Mouse (Mus musculus) hindbrain, postnatal 0 days (tissue): ENCODE measurements around the gene Ak4. TPM values are rescaled to one million over a fixed set of nuclear protein-coding genes. Genes with fewer than 3 reads are reported as not detected.

ENCODE experiments used
- ATAC-seq: fragments of 200-750 bp; cut with Nextera tagmentation; 2 replicates; pipeline ENCODE4 v1.8.0; 2017; ENCODE audit warnings: mild to moderate bottlenecking, moderate TSS enrichment, moderate library complexity
- DNase-seq: peaks from one replicate; pipeline ENCODE4 v3.0.0-alpha.2; 2015; ENCODE audit warnings: low spot score
- H3K27ac ChIP-seq: fragments of 300-500 bp; sonication (generic); 2 replicates; pipeline ENCODE4 v1.5.1; 2014; ENCODE audit warnings: mild to moderate bottlenecking
- H3K27me3 ChIP-seq: fragments of 300-500 bp; sonication (generic); 2 replicates; pipeline ENCODE4 v1.6.1; 2014; ENCODE audit warnings: low read length, mixed read lengths; ENCODE audit not compliant: insufficient read depth
- H3K36me3 ChIP-seq: fragments of 300-500 bp; sonication (generic); 2 replicates; pipeline ENCODE4 v1.6.1; 2014; ENCODE audit warnings: low read length, mixed read lengths; ENCODE audit not compliant: insufficient read depth
- H3K4me1 ChIP-seq: fragments of 300-500 bp; sonication (generic); 2 replicates; pipeline ENCODE4 v1.6.1; 2014; ENCODE audit warnings: antibody characterized with exemption, low read length, mixed read lengths; ENCODE audit not compliant: insufficient read depth
- H3K4me2 ChIP-seq: fragments of 300-500 bp; sonication (generic); 2 replicates; pipeline ENCODE4 v1.6.1; 2014; ENCODE audit warnings: low read depth, mild to moderate bottlenecking, low read length, moderate library complexity, mixed read lengths
- H3K4me3 ChIP-seq: fragments of 300-500 bp; sonication (generic); 2 replicates; pipeline ENCODE4 v1.5.1; 2014; ENCODE audit warnings: low read length
- H3K9ac ChIP-seq: fragments of 300-500 bp; sonication (generic); replicated peaks from 2 replicates; pipeline ENCODE4 v1.6.1; 2014; ENCODE audit warnings: mild to moderate bottlenecking, low read length, moderate library complexity, mixed read lengths
- H3K9me3 ChIP-seq: fragments of 300-500 bp; sonication (generic); 2 replicates; pipeline ENCODE4 v1.6.1; 2016; ENCODE audit warnings: low read length, mixed read lengths
- CTCF ChIP-seq: IDR thresholded peaks from 2 replicates; pipeline ENCODE4 v1.5.1; 2016; ENCODE audit warnings: antibody characterized with exemption, control low read depth, low read depth
- WGBS: fragments of 180-500 bp; shearing (Covaris S2); extraction: QIAGEN DNeasy Blood & Tissue Kit; methylation state at CpG from one replicate; pipeline ENCODE4 v1.1.7; 2014; 5-methylcytosine and 5-hydroxymethylcytosine counted together
- polyA plus RNA-seq: library from polyadenylated mRNA; unstranded; fragments of >200 nt; fragmentation: Nextera tagmentation; extraction: Ambion mirVana; gene quantifications from 2 replicates; pipeline ENCODE4 v1.2.1, GENCODE M21; 2015
- total RNA-seq: library from RNA; depleted of rRNA; stranded (reverse); fragments of >200 nt; gene quantifications from 2 replicates; pipeline ENCODE4 v1.2.3, GENCODE M21; 2014

Gene Ak4
- total and polyA plus RNA-seq, 2 experiments from 2014 or later: 8.4 to 23.6 TPM

DNA sequence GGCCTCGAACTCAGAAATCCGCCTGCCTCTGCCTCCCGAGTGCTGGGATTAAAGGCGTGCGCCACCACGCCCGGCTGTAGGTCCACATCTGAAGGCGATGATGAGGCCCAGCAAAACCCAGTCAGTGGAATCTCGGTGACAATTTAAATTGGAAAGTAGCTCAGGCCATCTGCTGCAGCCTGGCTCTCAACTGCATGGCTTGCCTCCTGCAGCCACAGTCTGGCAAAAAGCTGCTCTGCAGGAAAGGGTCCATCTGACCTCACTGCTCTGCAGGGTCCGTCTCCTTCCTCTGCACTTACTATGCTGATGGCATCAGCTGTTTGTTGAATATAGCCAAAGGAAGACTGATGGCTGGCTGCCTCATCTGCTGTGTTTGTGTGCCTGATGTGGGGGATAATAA lies 3.9 kb downstream of the Ak4 start:
- Histone ChIP-seq H3K4me3 (no peak overlapping the region), H3K4me2 (no peak overlapping the region), H3K27ac (peak overlapping the region; percentile 48; the same call in 1 of the 2 replicates), H3K27me3 (no peaks in the 10 kb centered on the region), H3K9me3 (no peaks in the 10 kb centered on the region), H3K4me1 (peaks cover 4% of the 10 kb centered on the region; the same call in 1 of the 2 replicates), H3K36me3 (no peaks in the 10 kb centered on the region), H3K9ac (no peak overlapping the region)
- 61% methylated on average over 8 of the region's 10 CpGs for WGBS
- DNase-seq (peak; percentile 72), ATAC-seq (peak; percentile 46; the same call in 1 of the 2 replicates)
- no peak for TF ChIP-seq CTCF

DNA sequence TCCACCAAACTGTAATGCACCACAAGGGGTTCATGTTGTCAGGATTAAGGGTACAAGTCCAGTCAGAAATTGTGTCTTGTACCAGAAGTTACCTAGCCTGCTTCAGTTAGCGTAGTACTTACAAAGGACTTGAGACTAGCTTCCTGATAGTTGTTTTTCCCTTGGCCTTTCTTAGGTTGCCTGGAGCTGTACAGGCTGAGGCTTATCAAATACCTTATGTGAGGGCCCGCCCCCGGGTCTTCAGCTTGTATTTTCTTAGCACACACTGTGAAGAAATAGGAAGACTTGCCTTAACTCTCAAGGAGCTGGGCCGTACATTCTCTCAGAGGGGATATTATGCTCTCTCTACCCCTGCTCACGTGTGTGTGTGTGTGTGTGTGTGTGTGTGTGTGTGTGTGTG lies 4.5 kb downstream of the Ak4 start:
- 93% methylated on average over 5 of the region's 5 CpGs for WGBS
- no peak overlapping the region for H3K4me3 ChIP-seq
- no peaks in the 10 kb centered on the region for H3K36me3 ChIP-seq
- H3K9me3 ChIP-seq: no peaks in the 10 kb centered on the region
- ATAC-seq (no peak), DNase-seq (no peak)
- TF ChIP-seq CTCF: no peak
- H3K27me3 ChIP-seq: no peaks in the 10 kb centered on the region
- H3K4me2 ChIP-seq: no peak overlapping the region
- H3K4me1 ChIP-seq: peaks cover 4% of the 10 kb centered on the region; the same call in 1 of the 2 replicates
- no peak overlapping the region for H3K9ac ChIP-seq
- 0 out of 2 replicates have a peak overlapping the region, but pooled peaks have one; percentile 15 for H3K27ac ChIP-seq

DNA sequence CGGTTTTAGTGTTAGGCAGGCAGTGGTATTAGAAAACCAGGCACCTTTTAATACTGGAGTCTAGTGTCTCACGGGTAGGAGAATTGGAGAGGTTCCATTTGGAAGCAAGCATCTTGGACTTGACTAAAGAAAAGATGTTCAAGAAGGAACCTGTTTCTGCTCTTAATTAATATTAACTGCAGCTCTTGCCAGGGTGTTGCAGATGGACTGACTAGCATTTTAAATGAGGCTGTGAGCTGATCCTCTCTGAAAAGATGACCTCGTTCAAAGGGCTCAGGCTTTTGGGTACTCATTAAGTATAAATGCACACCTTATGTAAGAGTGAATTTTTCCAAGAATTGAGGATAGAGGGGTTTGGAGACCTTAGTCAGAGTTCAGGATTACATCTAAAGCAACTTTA lies 5.4 kb downstream of the Ak4 start:
- H3K27me3 ChIP-seq: no peaks in the 10 kb centered on the region
- TF ChIP-seq CTCF: no peak
- no peak overlapping the region for H3K4me2 ChIP-seq
- H3K27ac ChIP-seq: no peak overlapping the region
- no peaks in the 10 kb centered on the region for H3K9me3 ChIP-seq
- no peak for DNase-seq
- no peaks in the 10 kb centered on the region for H3K36me3 ChIP-seq
- H3K4me3 ChIP-seq: no peak overlapping the region
- WGBS: 58% methylated on average over 3 of the region's 3 CpGs
- no peak overlapping the region for H3K9ac ChIP-seq
- H3K4me1 ChIP-seq: peaks cover 4% of the 10 kb centered on the region; the same call in 1 of the 2 replicates
- no peak for ATAC-seq

DNA sequence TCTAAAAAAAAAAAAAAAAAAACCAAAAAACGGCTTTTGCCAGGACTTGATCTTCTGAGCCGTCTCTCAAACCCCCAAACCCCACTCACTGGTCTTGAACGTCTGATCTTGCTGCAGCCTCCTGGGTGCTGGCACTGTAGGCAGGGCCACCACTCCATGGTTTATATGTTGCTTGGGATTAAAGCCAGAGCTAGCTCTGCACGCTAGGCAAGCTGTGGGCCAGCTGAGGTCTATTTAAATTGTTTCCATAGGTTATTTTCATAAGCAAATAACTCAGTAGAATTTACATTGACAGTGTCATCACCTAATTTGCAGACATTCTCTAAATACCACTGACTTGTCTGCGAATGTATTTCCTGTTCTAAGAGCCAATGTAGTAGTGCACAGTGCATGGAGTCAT lies 6.0 kb downstream of the Ak4 start:
- DNase-seq (no peak), ATAC-seq (no peak)
- Histone ChIP-seq H3K4me3 (no peak overlapping the region), H3K9me3 (no peaks in the 10 kb centered on the region), H3K9ac (no peak overlapping the region), H3K27ac (no peak overlapping the region), H3K4me2 (no peak overlapping the region), H3K27me3 (no peaks in the 10 kb centered on the region), H3K4me1 (peaks cover 4% of the 10 kb centered on the region; the same call in 1 of the 2 replicates), H3K36me3 (no peaks in the 10 kb centered on the region)
- no peak for TF ChIP-seq CTCF
- 68% methylated on average over 5 of the region's 5 CpGs for WGBS

DNA sequence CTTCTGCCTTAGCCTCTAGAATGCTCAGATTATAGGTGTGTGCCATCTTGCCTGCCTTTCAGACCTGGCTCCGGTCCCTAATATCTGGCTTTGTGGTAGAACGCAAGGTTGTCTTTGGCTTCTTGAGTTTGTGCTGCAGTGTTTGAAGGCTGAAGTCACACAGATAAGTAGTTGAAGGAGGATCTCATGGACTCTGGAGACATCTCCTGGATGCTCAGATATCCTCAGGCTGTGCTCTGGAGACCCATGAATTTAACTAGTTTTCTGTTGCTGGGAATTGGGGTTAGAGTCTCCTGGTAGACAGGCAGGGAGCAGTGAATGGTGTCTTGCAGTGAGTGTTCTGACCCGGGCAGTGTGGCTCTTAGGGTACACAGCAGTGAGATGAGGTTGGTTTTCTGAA lies 6.6 kb downstream of the Ak4 start:
- H3K4me3 ChIP-seq: no peak overlapping the region
- H3K9ac ChIP-seq: no peak overlapping the region
- ATAC-seq (no peak), DNase-seq (no peak)
- no peak overlapping the region for H3K4me2 ChIP-seq
- no peak overlapping the region for H3K27ac ChIP-seq
- no peaks in the 10 kb centered on the region for H3K27me3 ChIP-seq
- H3K4me1 ChIP-seq: peaks cover 4% of the 10 kb centered on the region; the same call in 1 of the 2 replicates
- H3K9me3 ChIP-seq: no peaks in the 10 kb centered on the region
- TF ChIP-seq CTCF: peak; percentile 44; the same call in 1 of the 2 replicates
- no peaks in the 10 kb centered on the region for H3K36me3 ChIP-seq
- 82% methylated on average over 3 of the region's 3 CpGs for WGBS

DNA sequence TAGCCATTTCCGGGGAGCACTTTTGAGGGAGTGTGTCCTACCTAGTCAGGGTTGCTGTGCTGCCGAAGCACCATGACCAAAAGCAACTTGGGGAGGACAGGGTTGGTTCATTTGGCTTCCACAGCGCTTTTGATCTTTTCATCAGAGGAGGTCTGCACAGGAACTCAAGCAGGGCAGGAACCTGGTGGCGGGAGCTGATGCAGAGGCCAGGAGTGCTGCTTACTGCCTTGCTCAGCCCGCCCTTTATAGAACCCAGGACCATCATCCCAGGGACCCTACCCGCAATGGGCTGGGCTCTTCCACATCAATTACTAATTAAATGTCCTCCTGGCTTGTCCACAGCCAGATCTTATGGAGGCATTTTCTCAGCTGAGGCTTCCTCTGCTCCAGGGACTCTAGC lies 7.5 kb downstream of the Ak4 start:
- no peak for DNase-seq
- H3K9me3 ChIP-seq: no peaks in the 10 kb centered on the region
- H3K4me1 ChIP-seq: peaks cover 4% of the 10 kb centered on the region; the same call in 1 of the 2 replicates
- no peak for TF ChIP-seq CTCF
- H3K27me3 ChIP-seq: no peaks in the 10 kb centered on the region
- no peak overlapping the region for H3K4me3 ChIP-seq
- H3K27ac ChIP-seq: no peak overlapping the region
- no peaks in the 10 kb centered on the region for H3K36me3 ChIP-seq
- WGBS: 91% methylated on average over 6 of the region's 6 CpGs
- no peak for ATAC-seq
- H3K4me2 ChIP-seq: no peak overlapping the region
- H3K9ac ChIP-seq: no peak overlapping the region

DNA sequence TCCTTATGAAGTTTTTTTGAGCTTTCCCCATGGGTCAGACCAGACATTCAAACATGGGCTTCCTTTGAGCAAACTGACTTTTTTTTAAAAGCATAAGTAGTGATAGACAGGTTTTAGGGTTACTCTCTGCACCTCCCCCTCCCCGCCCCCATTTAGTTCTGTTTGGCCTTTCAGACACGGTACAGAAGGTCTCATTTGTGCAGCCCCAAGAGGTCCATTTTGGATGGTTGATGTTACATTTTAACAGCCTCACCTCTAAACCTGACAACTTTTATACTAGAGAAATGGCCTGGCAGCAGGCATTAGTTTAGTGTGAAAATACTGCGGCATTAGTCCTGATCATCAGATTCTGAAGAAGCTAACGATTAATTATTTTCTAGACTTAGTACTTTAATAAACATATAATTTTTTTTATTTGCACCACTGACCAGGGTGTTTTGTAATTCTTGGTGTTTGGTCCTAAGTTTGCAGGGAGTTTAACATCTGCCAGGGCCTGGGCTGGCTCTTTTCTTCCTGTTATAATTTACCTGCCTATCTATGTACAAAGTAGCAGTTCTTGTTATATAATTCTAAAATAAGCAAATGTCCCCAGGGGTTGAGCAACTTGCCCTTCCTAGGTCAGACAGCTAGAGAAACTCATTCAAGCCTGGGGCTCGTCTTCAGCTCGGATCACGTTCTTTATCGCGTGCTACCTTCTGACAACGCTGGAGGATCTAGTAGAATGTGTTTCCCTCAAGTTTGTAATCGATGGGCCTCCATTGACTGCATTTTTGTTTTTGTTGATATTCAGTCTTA lies 9.0 kb downstream of the Ak4 start:
- H3K4me3 ChIP-seq: no peak overlapping the region
- H3K27me3 ChIP-seq: no peaks in the 10 kb centered on the region
- no peak for TF ChIP-seq CTCF
- ATAC-seq (no peak), DNase-seq (no peak)
- H3K4me2 ChIP-seq: no peak overlapping the region
- H3K36me3 ChIP-seq: no peaks in the 10 kb centered on the region
- 89% methylated on average over 11 of the region's 11 CpGs for WGBS
- H3K27ac ChIP-seq: no peak overlapping the region
- no peak overlapping the region for H3K9ac ChIP-seq
- peaks cover 4% of the 10 kb centered on the region; the same call in 1 of the 2 replicates for H3K4me1 ChIP-seq
- H3K9me3 ChIP-seq: no peaks in the 10 kb centered on the region
